Mouse (Mus musculus) forelimb bud, embryonic 11.5 days (tissue): ENCODE results near the gene Ciapin1.
"Not testable (repeated sequence)": the region's sequence is repeated elsewhere in the genome, so short reads cannot be mapped to it uniquely, and the experiment has no call there.

Experiments
- DNase-seq: peaks from one replicate; pipeline ENCODE4 v3.0.0-alpha.2; 2012; ENCODE audit warnings: low read depth, low spot score

Gene Ciapin1

GRCm38 (mm10) chr8:94857346-94858173 is 19.4 kb upstream of the Ciapin1 start, which contains the start of gene Polr2c:
Gene Polr2c, plus strand, starts transcription at chr8:94857450.
- DNase-seq, result peak; percentile 84

GRCm38 (mm10) chr8:94857011-94857345 is 18.8 kb upstream of the Ciapin1 start:
- no peak for DNase-seq

- DNase-seq, result not testable (repeated sequence)
These were observed 16.6 kb upstream of the Ciapin1 start for GRCm38 (mm10) chr8:94854761-94855160.

GRCm38 (mm10) chr8:94850049-94850448 is 11.9 kb upstream of the Ciapin1 start:
- DNase-seq, result no peak

GRCm38 (mm10) chr8:94841183-94841582 is 3.0 kb upstream of the Ciapin1 start:
- no peak for DNase-seq

- DNase-seq, result peak; percentile 11
These were observed 442 bp upstream of the Ciapin1 start for GRCm38 (mm10) chr8:94838600-94838999.

- no peak for DNase-seq
These were observed 1.5 kb downstream of the Ciapin1 start for GRCm38 (mm10) chr8:94836456-94837240.

GRCm38 (mm10) chr8:94835751-94836150 is 2.4 kb downstream of the Ciapin1 start:
- not testable (repeated sequence) for DNase-seq

- not testable (repeated sequence) for DNase-seq
These were observed 4.2 kb downstream of the Ciapin1 start for GRCm38 (mm10) chr8:94833901-94834405.

- no peak for DNase-seq
These were observed 9.9 kb downstream of the Ciapin1 start for GRCm38 (mm10) chr8:94828284-94828683.

- no peak for DNase-seq
These were observed 11.9 kb downstream of the Ciapin1 start for GRCm38 (mm10) chr8:94826210-94826609.

GRCm38 (mm10) chr8:94825170-94825569 is 13.0 kb downstream of the Ciapin1 start:
- DNase-seq, result no peak

- peak; percentile 56 for DNase-seq
These were observed 15.3 kb downstream of the Ciapin1 start for GRCm38 (mm10) chr8:94822637-94823560.

GRCm38 (mm10) chr8:94821381-94821780 is 16.8 kb downstream of the Ciapin1 start:
- DNase-seq, result no peak

GRCm38 (mm10) chr8:94820553-94820952 is 17.6 kb downstream of the Ciapin1 start:
- DNase-seq, result no peak

GRCm38 (mm10) chr8:94819671-94820179 is 18.4 kb downstream of the Ciapin1 start:
- DNase-seq, result no peak

GRCm38 (mm10) chr8:94817933-94818332 is 20.2 kb downstream of the Ciapin1 start:
- no peak for DNase-seq

- peak; percentile 26 for DNase-seq
These were observed 23.6 kb downstream of the Ciapin1 start for GRCm38 (mm10) chr8:94814556-94814955.

GRCm38 (mm10) chr8:94812645-94813098 is 25.5 kb downstream of the Ciapin1 start:
- peak; percentile 91 for DNase-seq

- DNase-seq, result no peak
These were observed 26.5 kb downstream of the Ciapin1 start for GRCm38 (mm10) chr8:94811654-94812053.

GRCm38 (mm10) chr8:94810855-94811254 is 27.3 kb downstream of the Ciapin1 start:
- DNase-seq, result no peak
